Mouse (Mus musculus): ENCODE measurements around the gene H2afy. TPM values are rescaled to one million over a fixed set of nuclear protein-coding genes. Genes with fewer than 3 reads are reported as not detected.

The H2afy gene
- polyA plus RNA-seq, 1 experiment, result 331 TPM

DNA sequence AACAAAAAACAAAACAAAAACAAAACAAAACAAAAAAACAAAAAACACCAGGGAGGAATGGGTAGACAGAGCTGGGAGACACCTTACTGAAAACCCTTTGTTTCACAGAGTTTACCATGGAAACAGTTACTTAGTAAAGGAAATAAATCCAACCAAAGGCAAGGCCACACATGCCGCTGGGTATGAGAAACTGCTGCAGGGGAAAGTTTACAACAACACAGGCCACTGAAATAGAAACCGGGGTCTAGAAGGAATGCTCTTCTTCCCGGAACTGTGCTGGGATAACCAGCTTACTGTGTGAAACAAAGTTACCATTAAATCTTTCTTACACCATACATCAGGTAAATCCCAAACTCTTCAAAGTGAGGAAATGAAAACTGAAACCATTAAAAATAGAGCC lies 20.3 kb downstream of the H2afy start:
- peaks cover 63% of the 10 kb centered on the region for H3K4me1 ChIP-seq
- H3K27me3 ChIP-seq (replicated peaks), result no peaks in the 10 kb centered on the region
- H3K36me3 ChIP-seq (replicated peaks; ENCODE audit: low read length), result peaks cover 90% of the 10 kb centered on the region
- TF ChIP-seq FLI1 (IDR thresholded peaks at IDR 0.05; ENCODE audit: low read length) (no peak), GATA1 (IDR thresholded peaks at IDR 0.05; ENCODE audit: borderline replicate concordance, low read length) (no peak)
- H3K9me3 ChIP-seq, result no peaks in the 10 kb centered on the region
- no peak overlapping the region for H3K4me3 ChIP-seq (replicated peaks)

DNA sequence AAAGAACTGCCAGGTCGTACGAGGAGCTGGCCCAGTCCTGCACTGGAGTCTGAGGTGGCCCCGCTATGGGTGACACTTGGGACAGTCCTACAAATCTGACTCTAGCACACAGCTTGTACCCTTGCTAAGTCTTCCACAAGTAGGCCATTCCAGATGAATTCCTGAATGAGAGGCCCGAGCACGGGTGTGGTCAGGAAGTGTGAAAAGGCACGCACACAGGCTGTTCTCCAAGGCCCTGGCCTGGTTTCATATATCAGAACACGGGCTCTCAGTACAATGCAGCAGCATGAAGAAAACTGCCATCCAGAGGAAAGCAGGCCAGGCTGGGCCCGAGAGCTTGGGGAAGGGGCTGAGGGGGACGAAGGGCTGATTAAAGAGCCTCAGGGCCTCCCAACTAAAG lies 20.8 kb downstream of the H2afy start:
- H3K36me3 ChIP-seq (replicated peaks; ENCODE audit: low read length), result peaks cover 92% of the 10 kb centered on the region
- H3K4me3 ChIP-seq (replicated peaks), result no peak overlapping the region
- TF ChIP-seq GATA1 (IDR thresholded peaks at IDR 0.05; ENCODE audit: borderline replicate concordance, low read length) (no peak), FLI1 (IDR thresholded peaks at IDR 0.05; ENCODE audit: low read length) (no peak)
- no peaks in the 10 kb centered on the region for H3K9me3 ChIP-seq
- H3K27me3 ChIP-seq (replicated peaks), result no peaks in the 10 kb centered on the region
- H3K4me1 ChIP-seq, result peaks cover 68% of the 10 kb centered on the region

DNA sequence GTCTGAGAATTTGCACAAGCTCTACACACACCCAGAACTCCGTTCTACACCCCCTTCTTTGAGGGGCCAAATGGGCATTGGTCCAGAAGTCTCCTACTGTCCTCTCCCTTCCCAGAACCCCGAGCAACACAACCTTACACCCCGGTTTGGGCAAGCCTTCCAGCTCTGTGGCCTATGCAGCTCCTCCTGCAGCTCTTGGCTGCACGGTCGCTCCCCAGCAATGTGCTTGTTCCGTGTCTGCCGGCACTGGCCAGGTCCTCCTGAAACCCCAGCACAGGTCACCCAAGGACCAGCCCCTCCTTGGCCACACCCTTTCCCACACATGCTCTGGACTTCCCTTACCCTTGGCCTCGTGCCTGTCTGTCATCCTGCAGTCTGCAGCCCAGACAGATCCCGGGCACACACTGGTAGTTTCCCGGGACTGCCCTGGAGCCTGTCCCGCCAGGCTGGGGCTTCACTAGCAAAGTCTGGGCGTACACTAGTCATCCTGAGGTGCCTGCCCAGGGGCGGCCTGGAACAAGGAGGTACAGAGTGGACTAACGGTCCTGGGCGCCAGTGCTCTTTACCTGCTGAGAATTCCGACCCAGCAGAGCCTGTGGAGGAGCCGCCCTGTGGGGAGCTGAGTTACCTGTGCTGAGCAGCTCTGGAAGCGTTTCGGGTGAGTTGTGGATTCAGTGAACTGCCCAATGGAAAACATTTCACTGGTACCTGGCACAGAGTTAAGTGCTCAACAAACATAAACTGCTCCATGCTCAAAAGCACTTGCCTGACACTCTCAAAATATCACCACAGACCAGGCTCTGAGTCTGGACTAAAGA lies 22.5 kb downstream of the H2afy start:
- TF ChIP-seq FLI1 (IDR thresholded peaks at IDR 0.05; ENCODE audit: low read length), result no peak
- TF ChIP-seq GATA1 (IDR thresholded peaks at IDR 0.05; ENCODE audit: borderline replicate concordance, low read length), result no peak
- H3K4me3 ChIP-seq (replicated peaks), result no peak overlapping the region
- H3K4me1 ChIP-seq, result peaks cover 65% of the 10 kb centered on the region
- no peaks in the 10 kb centered on the region for H3K27me3 ChIP-seq (replicated peaks)
- H3K36me3 ChIP-seq (replicated peaks; ENCODE audit: low read length), result peaks cover 97% of the 10 kb centered on the region
- no peaks in the 10 kb centered on the region for H3K9me3 ChIP-seq

DNA sequence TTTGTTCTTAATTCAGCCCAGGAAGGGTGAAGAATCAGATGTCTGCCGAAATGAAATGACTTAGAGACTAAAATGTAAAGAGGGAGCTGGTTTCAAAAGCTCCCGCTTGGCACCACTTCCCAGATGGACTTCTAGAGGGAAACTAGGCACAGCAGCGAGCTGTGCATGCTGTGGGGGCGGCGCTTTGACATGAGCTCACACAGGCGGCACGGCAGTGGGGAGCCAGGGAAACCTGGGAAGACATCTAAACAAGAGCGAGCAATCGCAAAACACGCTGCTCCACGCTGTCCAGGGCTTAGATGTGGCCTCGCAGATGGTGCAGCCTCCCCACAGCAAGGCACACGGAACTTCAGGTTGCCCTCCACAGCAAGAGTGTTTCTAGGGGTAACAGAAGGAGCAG lies 23.2 kb downstream of the H2afy start:
- peaks cover 61% of the 10 kb centered on the region for H3K4me1 ChIP-seq
- H3K9me3 ChIP-seq, result no peaks in the 10 kb centered on the region
- peaks cover 97% of the 10 kb centered on the region for H3K36me3 ChIP-seq (replicated peaks; ENCODE audit: low read length)
- no peak overlapping the region for H3K4me3 ChIP-seq (replicated peaks)
- H3K27me3 ChIP-seq (replicated peaks), result no peaks in the 10 kb centered on the region
- TF ChIP-seq GATA1 (IDR thresholded peaks at IDR 0.05; ENCODE audit: borderline replicate concordance, low read length) (no peak), FLI1 (IDR thresholded peaks at IDR 0.05; ENCODE audit: low read length) (no peak)

DNA sequence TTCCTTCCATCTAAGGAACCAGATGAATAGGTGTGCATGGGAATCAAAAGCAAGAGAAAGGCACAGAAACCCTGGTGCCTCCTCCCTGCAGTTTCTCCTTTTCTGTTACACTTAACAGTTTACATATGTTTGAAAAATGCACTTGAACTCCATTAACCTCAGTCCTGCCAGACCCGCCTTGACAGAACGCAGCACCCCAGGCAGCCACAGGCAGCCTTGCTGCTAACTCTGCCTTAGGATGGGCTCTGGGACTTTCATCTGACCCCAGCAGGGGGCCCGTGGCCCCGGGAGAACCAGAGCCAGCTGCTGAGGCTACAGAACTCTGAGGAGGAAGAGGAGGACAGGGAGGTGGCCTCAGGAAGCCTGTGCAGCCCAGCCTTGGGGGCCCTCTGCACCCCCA lies 23.7 kb downstream of the H2afy start:
- Histone ChIP-seq H3K27me3 (replicated peaks) (no peaks in the 10 kb centered on the region), H3K4me3 (replicated peaks) (no peak overlapping the region), H3K4me1 (peaks cover 60% of the 10 kb centered on the region), H3K9me3 (no peaks in the 10 kb centered on the region), H3K36me3 (replicated peaks; ENCODE audit: low read length) (peaks cover 97% of the 10 kb centered on the region)
- TF ChIP-seq GATA1 (IDR thresholded peaks at IDR 0.05; ENCODE audit: borderline replicate concordance, low read length) (no peak), FLI1 (IDR thresholded peaks at IDR 0.05; ENCODE audit: low read length) (no peak)

DNA sequence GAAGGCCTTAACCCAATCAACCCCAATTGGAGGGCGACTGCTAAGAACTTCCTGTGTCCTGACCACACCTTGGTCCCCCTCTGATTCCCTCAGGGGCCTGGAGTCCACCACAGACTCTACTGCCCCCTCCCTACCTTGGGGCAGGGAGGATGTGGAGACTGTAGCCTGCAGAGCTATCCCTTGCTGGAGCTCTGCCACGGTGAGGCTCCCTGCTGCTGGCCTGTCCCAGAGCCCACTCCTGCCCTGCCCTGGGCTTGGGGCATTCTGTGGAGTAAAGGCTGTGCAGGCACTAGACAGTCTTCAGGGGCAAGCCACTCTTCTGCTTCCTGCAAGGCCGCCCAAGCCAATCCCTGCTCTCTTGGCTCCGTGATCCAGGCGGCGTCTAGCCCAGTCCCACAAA lies 24.6 kb downstream of the H2afy start:
- Histone ChIP-seq H3K4me3 (replicated peaks) (no peak overlapping the region), H3K4me1 (peaks cover 55% of the 10 kb centered on the region), H3K9me3 (no peaks in the 10 kb centered on the region), H3K27me3 (replicated peaks) (no peaks in the 10 kb centered on the region), H3K36me3 (replicated peaks; ENCODE audit: low read length) (peaks cover 99% of the 10 kb centered on the region)
- TF ChIP-seq FLI1 (IDR thresholded peaks at IDR 0.05; ENCODE audit: low read length) (no peak), GATA1 (IDR thresholded peaks at IDR 0.05; ENCODE audit: borderline replicate concordance, low read length) (no peak)

DNA sequence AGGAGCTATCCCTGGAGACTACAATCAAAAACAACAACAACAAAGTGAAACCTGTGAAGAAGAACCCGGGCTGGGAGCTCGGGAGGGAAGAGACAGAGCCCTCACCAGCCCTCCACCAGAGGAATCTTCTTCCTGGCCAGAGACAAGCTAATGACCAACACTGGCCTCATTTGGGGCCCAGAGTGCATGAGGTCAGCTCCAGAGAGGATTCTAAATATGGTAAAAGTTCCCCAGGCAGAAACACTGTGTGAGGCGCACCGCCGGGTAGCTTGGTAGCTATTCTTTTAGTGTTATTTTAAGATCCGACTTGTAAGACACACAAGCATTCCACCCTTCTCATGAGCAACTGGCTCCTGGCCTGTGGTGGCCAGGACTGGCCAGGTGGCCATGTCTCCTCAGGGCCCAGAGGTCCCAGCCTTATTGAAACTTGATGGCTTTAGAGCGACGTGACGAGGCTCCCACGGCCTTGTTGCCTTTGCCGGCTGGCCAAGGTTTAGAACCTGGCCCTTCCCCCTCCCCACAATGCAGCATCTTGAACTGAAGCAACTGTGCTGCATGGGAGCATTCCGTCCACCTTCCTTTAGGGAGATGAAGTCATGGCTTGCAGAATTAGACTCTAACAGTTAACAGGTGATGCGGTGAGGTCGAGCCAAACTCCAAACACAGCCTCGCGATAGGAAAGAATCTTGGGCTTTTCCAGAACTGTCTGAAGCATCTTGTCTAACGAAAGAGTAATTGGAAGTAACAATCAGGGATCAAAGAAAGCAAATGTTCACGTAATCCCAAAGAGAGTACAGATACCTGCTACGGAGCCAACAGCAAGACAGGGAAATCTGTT lies 25.2 kb downstream of the H2afy start:
- no peaks in the 10 kb centered on the region for H3K27me3 ChIP-seq (replicated peaks)
- H3K4me3 ChIP-seq (replicated peaks), result no peak overlapping the region
- H3K9me3 ChIP-seq, result no peaks in the 10 kb centered on the region
- peaks cover 51% of the 10 kb centered on the region for H3K4me1 ChIP-seq
- H3K36me3 ChIP-seq (replicated peaks; ENCODE audit: low read length), result peaks cover 97% of the 10 kb centered on the region
- TF ChIP-seq FLI1 (IDR thresholded peaks at IDR 0.05; ENCODE audit: low read length) (no peak), GATA1 (IDR thresholded peaks at IDR 0.05; ENCODE audit: borderline replicate concordance, low read length) (no peak)

DNA sequence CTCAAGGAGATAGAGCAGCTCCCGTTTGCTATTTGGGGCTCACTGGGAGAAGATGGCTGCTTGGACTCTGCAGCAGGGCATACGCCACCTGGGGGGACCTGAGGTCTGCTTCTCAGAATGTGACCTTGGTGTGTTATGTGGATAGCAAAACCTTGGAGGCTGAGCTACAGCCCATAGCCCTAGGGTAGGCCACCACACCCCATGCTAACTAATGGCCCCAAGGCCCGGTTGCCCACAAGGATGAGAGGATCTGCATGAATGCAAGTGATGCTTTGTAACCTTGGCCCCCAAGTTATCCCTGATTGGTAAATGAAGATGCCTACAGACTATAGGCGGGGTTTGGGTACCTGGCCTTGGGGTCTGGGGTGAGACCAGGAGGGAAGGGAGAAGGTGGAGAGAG lies 26.5 kb downstream of the H2afy start:
- no peaks in the 10 kb centered on the region for H3K27me3 ChIP-seq (replicated peaks)
- H3K4me3 ChIP-seq (replicated peaks), result no peak overlapping the region
- TF ChIP-seq GATA1 (IDR thresholded peaks at IDR 0.05; ENCODE audit: borderline replicate concordance, low read length) (no peak), FLI1 (IDR thresholded peaks at IDR 0.05; ENCODE audit: low read length) (no peak)
- no peaks in the 10 kb centered on the region for H3K9me3 ChIP-seq
- H3K4me1 ChIP-seq, result peaks cover 47% of the 10 kb centered on the region
- peaks cover 99% of the 10 kb centered on the region for H3K36me3 ChIP-seq (replicated peaks; ENCODE audit: low read length)

DNA sequence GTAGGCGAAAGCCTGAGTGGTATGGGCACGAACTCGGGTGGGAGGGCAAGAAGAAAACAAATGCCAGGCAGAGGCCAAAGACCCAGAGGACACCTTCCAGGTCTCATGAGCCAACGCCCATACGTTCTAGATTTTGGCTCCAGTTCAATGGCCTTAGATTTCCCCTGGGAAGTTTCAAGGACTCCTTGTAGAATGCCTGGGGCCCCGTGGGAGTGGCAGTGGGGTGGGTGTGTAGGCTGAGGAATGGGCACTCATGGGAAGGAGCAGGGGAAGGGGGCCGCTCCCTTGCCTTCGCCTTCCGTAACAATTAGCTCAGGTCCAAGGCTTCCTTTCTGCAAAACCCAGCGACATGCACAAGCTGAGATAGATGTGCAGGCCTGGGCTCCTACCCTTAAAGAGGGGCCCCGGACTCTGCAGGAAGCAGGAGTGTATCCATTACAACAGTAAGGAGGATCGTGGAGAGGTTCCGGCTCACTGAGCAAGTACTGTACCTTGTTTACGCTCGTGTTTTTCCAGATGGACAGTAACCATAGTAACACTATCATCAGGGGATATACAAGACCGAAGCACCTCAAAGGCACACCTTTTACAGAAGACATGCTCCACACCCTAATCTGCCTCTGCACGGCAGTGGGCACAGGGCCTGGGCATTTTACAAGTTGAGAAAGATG lies 27.2 kb downstream of the H2afy start:
- H3K4me3 ChIP-seq (replicated peaks), result no peak overlapping the region
- peaks cover 99% of the 10 kb centered on the region for H3K36me3 ChIP-seq (replicated peaks; ENCODE audit: low read length)

More for the DNA sequence above, 27.2 kb downstream of the H2afy start:
- Histone ChIP-seq H3K4me1 (peaks cover 47% of the 10 kb centered on the region), H3K27me3 (replicated peaks) (no peaks in the 10 kb centered on the region), H3K9me3 (no peaks in the 10 kb centered on the region)
- no peak for TF ChIP-seq FLI1 (IDR thresholded peaks at IDR 0.05; ENCODE audit: low read length)

All from megakaryocyte, embryonic 14.5 days (primary cell).